Mouse (Mus musculus) embryonic facial prominence, embryonic 14.5 days (tissue): ENCODE results near the gene Mafg. TPM values are rescaled to one million over a fixed set of nuclear protein-coding genes. Genes with fewer than 3 reads are reported as not detected.

Experiments
- ATAC-seq: fragments of 200-750 bp; cut with Nextera tagmentation; 2 replicates; pipeline ENCODE4 v1.8.0; 2017; ENCODE audit warnings: low read depth, moderate number of reproducible peaks, moderate TSS enrichment
- DNase-seq: peaks from one replicate; pipeline ENCODE4 v3.0.0-alpha.2; 2015; ENCODE audit warnings: low spot score
- H3K27ac ChIP-seq: fragments of 300-500 bp; sonication (generic); replicated peaks from 2 replicates; pipeline ENCODE4 v1.5.1; 2014; ENCODE audit warnings: low read depth, mild to moderate bottlenecking, low read length, moderate library complexity
- H3K27me3 ChIP-seq: fragments of 300-500 bp; sonication (generic); replicated peaks from 2 replicates; pipeline ENCODE4 v1.6.1; 2014; ENCODE audit warnings: low read length; ENCODE audit not compliant: control insufficient read depth, insufficient read depth
- H3K36me3 ChIP-seq: fragments of 300-500 bp; sonication (generic); 2 replicates; pipeline ENCODE4 v1.6.1; 2014; ENCODE audit warnings: low read length, mixed read lengths; ENCODE audit not compliant: control insufficient read depth, insufficient read depth
- H3K4me1 ChIP-seq: fragments of 300-500 bp; sonication (generic); 2 replicates; pipeline ENCODE4 v1.6.1; 2014; ENCODE audit warnings: antibody characterized with exemption, low read length; ENCODE audit not compliant: control insufficient read depth, insufficient read depth
- H3K4me2 ChIP-seq: fragments of 300-500 bp; sonication (generic); 2 replicates; pipeline ENCODE4 v1.6.1; 2014; ENCODE audit warnings: low read depth, mild to moderate bottlenecking, low read length, moderate library complexity, mixed read lengths
- H3K4me3 ChIP-seq: fragments of 300-500 bp; sonication (generic); 2 replicates; pipeline ENCODE4 v1.5.1; 2014; ENCODE audit warnings: low read depth, mild to moderate bottlenecking, low read length
- H3K9ac ChIP-seq: fragments of 300-500 bp; sonication (generic); 2 replicates; pipeline ENCODE4 v1.6.1; 2014; ENCODE audit warnings: low read depth, mild to moderate bottlenecking, low read length, moderate library complexity, mixed read lengths
- H3K9me3 ChIP-seq: fragments of 300-500 bp; sonication (generic); 2 replicates; pipeline ENCODE4 v1.6.1; 2016; ENCODE audit warnings: low read length; ENCODE audit not compliant: control insufficient read depth
- WGBS: fragments of 180-500 bp; shearing (Covaris S2); extraction: QIAGEN DNeasy Blood & Tissue Kit; methylation state at CpG from one replicate; pipeline ENCODE4 v1.1.7; 2014; 5-methylcytosine and 5-hydroxymethylcytosine counted together
- polyA plus RNA-seq: library from polyadenylated mRNA; unstranded; fragments of >200 nt; fragmentation: Nextera tagmentation; extraction: Ambion mirVana; gene quantifications from 2 replicates; pipeline ENCODE4 v1.2.1, GENCODE M21; 2014

The Mafg gene
- polyA plus RNA-seq, 1 experiment from 2014 or later, result 26.8 TPM

- H3K4me2 ChIP-seq, result peak within 1 kb of the TSS; percentile 64
- peaks cover 66% of the 10 kb centered on the region for H3K36me3 ChIP-seq
- no peaks in the 10 kb centered on the region for H3K27me3 ChIP-seq
- peak; percentile 58 for ATAC-seq
- peak within 1 kb of the TSS; percentile 94 for H3K9ac ChIP-seq
- H3K4me3 ChIP-seq, result peak within 1 kb of the TSS; percentile 88
- H3K27ac ChIP-seq, result peak within 1 kb of the TSS; percentile 96
- DNase-seq, result peak; percentile 88
- peaks cover 4% of the 10 kb centered on the region; the same call in 1 of the 2 replicates for H3K9me3 ChIP-seq
- 9% methylated on average over 56 of the region's 75 CpGs for WGBS
- H3K4me1 ChIP-seq, result peaks cover 9% of the 10 kb centered on the region
Measured at GRCm38 (mm10) chr11:120581490-120582267, 51.7 kb downstream of the Mafg start, which contains the start of gene Arhgdia. Gene Arhgdia (minus strand): TSS chr11:120581624.

GRCm38 (mm10) chr11:120580871-120581331, 52.5 kb downstream of the Mafg start:
- peak overlapping the region; percentile 88 for H3K4me3 ChIP-seq
- H3K27ac ChIP-seq, result peak overlapping the region; percentile 96
- WGBS, result under 1% methylated on average over 18 of the region's 44 CpGs
- peaks cover 4% of the 10 kb centered on the region; the same call in 1 of the 2 replicates for H3K9me3 ChIP-seq
- peak overlapping the region; percentile 94 for H3K9ac ChIP-seq
- peak overlapping the region; percentile 64 for H3K4me2 ChIP-seq
- peak; percentile 33 for DNase-seq
- H3K27me3 ChIP-seq, result no peaks in the 10 kb centered on the region
- H3K36me3 ChIP-seq, result peaks cover 58% of the 10 kb centered on the region
- ATAC-seq, result peak; percentile 21
- peaks cover 9% of the 10 kb centered on the region for H3K4me1 ChIP-seq

- Histone ChIP-seq H3K4me3 (peak overlapping the region; percentile 88), H3K9ac (peak overlapping the region; percentile 94), H3K9me3 (peaks cover 4% of the 10 kb centered on the region; the same call in 1 of the 2 replicates), H3K27me3 (no peaks in the 10 kb centered on the region), H3K4me2 (peak overlapping the region; percentile 64), H3K27ac (peak overlapping the region; percentile 96), H3K4me1 (peaks cover 9% of the 10 kb centered on the region), H3K36me3 (peaks cover 52% of the 10 kb centered on the region)
- WGBS, result 66% methylated on average over 7 of the region's 7 CpGs
- no peak for DNase-seq
- ATAC-seq, result no peak
Measured at GRCm38 (mm10) chr11:120580190-120580589, 53.2 kb downstream of the Mafg start.

GRCm38 (mm10) chr11:120579316-120580107, 53.9 kb downstream of the Mafg start:
- H3K4me3 ChIP-seq, result peak overlapping the region; percentile 88
- H3K27ac ChIP-seq, result peak overlapping the region; percentile 96; the same call in 1 of the 2 replicates
- peak overlapping the region; percentile 94 for H3K9ac ChIP-seq
- H3K27me3 ChIP-seq, result no peaks in the 10 kb centered on the region
- ATAC-seq, result no peak
- H3K36me3 ChIP-seq, result peaks cover 46% of the 10 kb centered on the region
- peaks cover 11% of the 10 kb centered on the region for H3K4me1 ChIP-seq
- peaks cover 4% of the 10 kb centered on the region; the same call in 1 of the 2 replicates for H3K9me3 ChIP-seq
- peak; percentile 65 for DNase-seq
- peak overlapping the region; percentile 64 for H3K4me2 ChIP-seq
- WGBS, result 57% methylated on average over 15 of the region's 15 CpGs

- peaks cover 1% of the 10 kb centered on the region; the same call in 1 of the 2 replicates for H3K9me3 ChIP-seq
- DNase-seq (no peak), ATAC-seq (no peak)
- WGBS, result 70% methylated on average over 11 of the region's 11 CpGs
- H3K27me3 ChIP-seq, result no peaks in the 10 kb centered on the region
- H3K4me1 ChIP-seq, result peaks cover 16% of the 10 kb centered on the region
- H3K4me3 ChIP-seq, result no peak overlapping the region
- H3K36me3 ChIP-seq, result peaks cover 38% of the 10 kb centered on the region
- H3K4me2 ChIP-seq, result no peak overlapping the region
- 0 out of 2 replicates have a peak overlapping the region, but pooled peaks have one; percentile 94 for H3K9ac ChIP-seq
- H3K27ac ChIP-seq, result no peak overlapping the region
Measured at GRCm38 (mm10) chr11:120578694-120579243, 54.6 kb downstream of the Mafg start.

GRCm38 (mm10) chr11:120578024-120578693, 55.2 kb downstream of the Mafg start:
- Histone ChIP-seq H3K36me3 (peaks cover 33% of the 10 kb centered on the region), H3K4me2 (no peak overlapping the region), H3K9ac (0 out of 2 replicates have a peak overlapping the region, but pooled peaks have one; percentile 36), H3K27ac (no peak overlapping the region), H3K4me3 (no peak overlapping the region), H3K4me1 (peaks cover 16% of the 10 kb centered on the region), H3K27me3 (no peaks in the 10 kb centered on the region), H3K9me3 (no peaks in the 10 kb centered on the region)
- DNase-seq (no peak), ATAC-seq (no peak)
- 74% methylated on average over 9 of the region's 10 CpGs for WGBS

GRCm38 (mm10) chr11:120577211-120578023, 56.0 kb downstream of the Mafg start:
- WGBS, result 81% methylated on average over 7 of the region's 7 CpGs
- H3K36me3 ChIP-seq, result peaks cover 33% of the 10 kb centered on the region
- H3K9me3 ChIP-seq, result no peaks in the 10 kb centered on the region
- H3K9ac ChIP-seq, result 0 out of 2 replicates have a peak overlapping the region, but pooled peaks have one; percentile 36
- peaks cover 16% of the 10 kb centered on the region for H3K4me1 ChIP-seq
- no peaks in the 10 kb centered on the region for H3K27me3 ChIP-seq
- ATAC-seq (no peak), DNase-seq (no peak)
- H3K27ac ChIP-seq, result no peak overlapping the region
- no peak overlapping the region for H3K4me2 ChIP-seq
- no peak overlapping the region for H3K4me3 ChIP-seq
